Mouse (Mus musculus) bone marrow, adult 2 months (tissue): ENCODE data around the gene Qars. TPM values are rescaled to one million over a fixed set of nuclear protein-coding genes. Genes with fewer than 3 reads are reported as not detected.

ENCODE experiments used
- H3K27ac ChIP-seq: fragments of 200-500 bp; 2 replicates; pipeline ENCODE4 v1.5.1; 2012; ENCODE audit warnings: low read depth, mild to moderate bottlenecking, control low read depth, inconsistent platforms, low read length; ENCODE audit not compliant: control insufficient read depth, poor library complexity, insufficient read depth
- H3K4me1 ChIP-seq: fragments of 200-500 bp; 2 replicates; pipeline ENCODE4 v1.6.1; 2011; ENCODE audit warnings: low read length; ENCODE audit not compliant: control insufficient read depth, insufficient read depth
- H3K4me3 ChIP-seq: fragments of 200-500 bp; replicated peaks from 2 replicates; pipeline ENCODE3; 2011; ENCODE audit warnings: mild to moderate bottlenecking, low read depth, low read length, control low read depth; ENCODE audit not compliant: control insufficient read depth
- CTCF ChIP-seq: fragments of 200-500 bp; IDR thresholded peaks from 2 replicates; pipeline ENCODE4 v1.5.1; 2011; ENCODE audit warnings: low read length, control low read depth; ENCODE audit not compliant: control insufficient read depth, insufficient read depth
- POLR2A ChIP-seq: fragments of 200-500 bp; IDR thresholded peaks from 2 replicates; pipeline ENCODE4 v1.6.1; 2011; ENCODE audit warnings: low read depth, mild to moderate bottlenecking, control low read depth, low read length, borderline replicate concordance; ENCODE audit not compliant: control insufficient read depth
- WGBS: fragments of 180-500 bp; shearing (Covaris S2); methylation state at CpG from one replicate; pipeline ENCODE4 v1.1.7; 2018; 5-methylcytosine and 5-hydroxymethylcytosine counted together
- polyA plus RNA-seq: library from polyadenylated mRNA; stranded (reverse); fragments of >200 nt; gene quantifications from 2 replicates; pipeline ENCODE4 v1.2.4, GENCODE M21; 2011; ENCODE audit warnings: low replicate concordance; ENCODE audit not compliant: missing spikeins, insufficient read depth, insufficient read length

The Qars gene
- polyA plus RNA-seq, 1 experiment = 170 TPM

- 41% methylated on average over 26 of the region's 26 CpGs for WGBS
- Histone ChIP-seq H3K27ac (peak overlapping the region; percentile 96), H3K4me3 (peak overlapping the region; percentile 86), H3K4me1 (peaks cover 5% of the 10 kb centered on the region)
- TF ChIP-seq POLR2A (no peak), CTCF (no peak)
Observed at GRCm38 (mm10) chr9:108489702-108490558, 17.6 kb upstream of the Qars start.

GRCm38 (mm10) chr9:108490559-108491285 lies 16.8 kb upstream of the Qars start, which contains the start of gene Usp19:
Gene Usp19 (plus strand): TSS chr9:108490602.
- peak within 1 kb of the TSS; percentile 96 for H3K27ac ChIP-seq
- under 1% methylated on average over 69 of the region's 69 CpGs for WGBS
- peaks cover 5% of the 10 kb centered on the region for H3K4me1 ChIP-seq
- peak within 1 kb of the TSS; percentile 86 for H3K4me3 ChIP-seq
- TF ChIP-seq POLR2A (peak; percentile 66; the same call in 1 of the 2 replicates), CTCF (no peak)

- peaks cover 5% of the 10 kb centered on the region for H3K4me1 ChIP-seq
- H3K27ac ChIP-seq = peak overlapping the region; percentile 96
- TF ChIP-seq POLR2A (no peak), CTCF (no peak)
- under 1% methylated on average over 12 of the region's 12 CpGs for WGBS
- peak overlapping the region; percentile 86 for H3K4me3 ChIP-seq
Observed at GRCm38 (mm10) chr9:108491286-108491580, 16.3 kb upstream of the Qars start.

- 37% methylated on average over 16 of the region's 16 CpGs for WGBS
- no peak for TF ChIP-seq POLR2A
- no peak for TF ChIP-seq CTCF
Observed at GRCm38 (mm10) chr9:108492043-108492750, 15.3 kb upstream of the Qars start.

GRCm38 (mm10) chr9:108493246-108493645 lies 14.3 kb upstream of the Qars start:
- Histone ChIP-seq H3K4me3 (no peak overlapping the region), H3K27ac (no peak overlapping the region), H3K4me1 (peaks cover 5% of the 10 kb centered on the region)
- WGBS = 90% methylated on average over 8 of the region's 8 CpGs
- TF ChIP-seq CTCF (no peak), POLR2A (no peak)

More at GRCm38 (mm10) chr9:108492043-108492750, 15.3 kb upstream of the Qars start:
- H3K4me3 ChIP-seq = peak overlapping the region; percentile 34
- H3K27ac ChIP-seq = no peak overlapping the region
- peaks cover 5% of the 10 kb centered on the region for H3K4me1 ChIP-seq

DNA sequence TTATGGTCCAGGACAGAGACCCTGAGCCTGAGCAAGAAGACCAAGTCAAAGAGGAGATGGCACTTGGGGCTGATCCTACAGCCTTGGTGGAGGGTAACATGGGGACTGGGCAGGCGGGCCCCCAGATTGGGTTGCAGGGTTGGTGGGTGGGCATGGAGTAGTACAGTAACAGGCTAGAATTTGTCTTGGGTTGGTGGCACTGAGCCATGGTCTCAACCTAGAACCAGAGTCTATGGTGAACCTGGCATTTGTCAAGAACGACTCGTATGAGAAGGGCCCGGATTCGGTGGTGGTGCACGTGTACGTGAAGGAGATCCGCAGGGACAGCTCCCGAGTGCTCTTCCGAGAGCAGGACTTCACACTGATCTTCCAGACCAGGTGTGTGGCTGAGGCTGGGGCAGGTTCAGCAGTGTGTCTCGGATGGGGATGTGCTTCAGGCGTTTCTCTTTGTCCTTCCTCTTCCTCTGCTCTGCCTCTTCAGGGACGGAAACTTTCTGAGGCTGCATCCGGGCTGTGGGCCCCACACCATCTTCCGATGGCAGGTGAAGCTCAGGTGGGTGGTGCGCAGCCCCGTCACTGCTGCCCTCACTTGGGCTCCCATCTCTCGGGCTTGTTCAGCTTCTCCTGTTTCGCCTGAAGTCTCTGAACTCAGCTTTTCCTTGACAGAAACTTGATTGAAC lies 13.2 kb upstream of the Qars start:
- 92% methylated on average over 19 of the region's 19 CpGs for WGBS
- no peak for TF ChIP-seq CTCF
- no peak for TF ChIP-seq POLR2A
- H3K4me3 ChIP-seq = no peak overlapping the region
- H3K4me1 ChIP-seq = peaks cover 5% of the 10 kb centered on the region
- no peak overlapping the region for H3K27ac ChIP-seq

DNA sequence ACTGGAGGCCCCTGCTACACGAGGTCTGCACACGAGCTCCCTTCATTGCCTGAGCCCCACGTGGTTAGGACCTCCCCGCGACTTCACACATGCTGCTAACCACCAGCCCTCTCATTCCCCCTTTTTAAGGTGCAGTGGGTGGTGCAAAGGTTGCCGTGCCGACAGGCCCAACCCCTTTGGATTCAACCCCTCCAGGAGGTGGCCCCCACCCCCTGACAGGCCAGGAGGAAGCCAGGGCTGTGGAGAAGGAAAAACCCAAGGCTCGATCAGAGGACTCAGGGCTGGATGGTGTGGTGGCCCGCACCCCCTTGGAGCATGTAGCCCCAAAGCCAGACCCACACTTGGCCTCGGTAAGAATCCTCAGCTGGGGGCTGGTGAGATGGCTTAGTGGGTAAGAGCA lies 12.6 kb upstream of the Qars start:
- WGBS = 83% methylated on average over 10 of the region's 10 CpGs
- no peak for TF ChIP-seq CTCF
- no peak for TF ChIP-seq POLR2A
- Histone ChIP-seq H3K4me3 (no peak overlapping the region), H3K4me1 (peaks cover 5% of the 10 kb centered on the region), H3K27ac (no peak overlapping the region)
